Mouse (Mus musculus): ENCODE measurements around the gene Orc6.
A peak's percentile ranks its signal among the peaks of the same experiment; 100 is the strongest.

The Orc6 gene

DNA sequence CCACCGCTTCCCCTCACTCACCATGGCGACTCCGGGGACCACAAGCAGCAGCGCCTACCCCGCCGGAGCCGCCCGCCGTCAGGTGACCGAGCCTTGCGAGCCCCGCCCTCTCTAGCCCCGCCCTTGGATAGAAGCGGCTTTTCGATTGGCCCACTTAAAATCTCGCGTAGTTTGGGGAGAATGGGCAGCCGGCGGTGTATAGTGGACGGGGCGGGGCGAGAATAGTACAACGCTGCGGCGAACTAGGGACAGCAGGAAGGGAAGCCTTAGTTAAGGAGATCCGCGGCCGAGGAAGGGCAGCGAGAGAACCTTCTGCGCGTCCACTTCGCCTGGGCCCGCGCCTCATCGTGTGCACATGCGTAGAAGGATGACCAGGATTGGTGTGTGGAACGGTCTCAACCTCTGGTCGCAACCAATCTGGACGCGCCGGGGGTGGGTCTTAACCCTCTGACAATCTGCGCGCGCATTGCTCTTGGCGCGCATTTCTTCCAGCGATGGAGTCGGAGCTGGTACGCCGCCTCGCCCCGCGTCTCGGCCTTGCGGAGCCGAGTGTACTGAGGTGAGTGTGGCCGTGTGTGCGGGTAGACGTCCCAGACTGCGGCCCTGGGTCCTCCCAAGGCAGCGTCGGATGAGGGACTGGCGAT lies at the start of gene Orc6, which contains the start of gene Vps35:
TSS of gene Orc6 (plus strand) at position 199 of the 644 bp plus-strand sequence.
TSS of gene Vps35 (minus strand) at position 369 of the 644 bp plus-strand sequence.
- DNase-seq = peak; percentile 98

DNA sequence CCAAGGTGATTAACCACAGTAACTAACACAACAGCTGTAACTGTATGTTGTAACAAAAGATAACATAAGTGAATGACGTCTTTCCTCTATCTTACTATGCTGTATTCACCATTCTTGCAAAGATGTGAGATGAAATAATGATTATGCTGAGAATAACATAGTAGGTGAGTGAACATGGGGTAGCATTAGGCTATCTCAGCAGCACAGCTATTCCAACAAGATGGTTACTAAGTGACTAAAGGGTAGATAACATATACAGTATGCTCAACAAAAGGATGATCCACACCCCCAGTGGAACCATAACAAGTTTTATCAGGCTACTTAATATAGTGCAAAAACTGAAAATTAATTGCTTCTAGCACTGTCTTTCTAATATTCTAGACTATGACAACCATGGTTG lies 12.6 kb upstream of the Orc6 start:
- DNase-seq = no peak

DNA sequence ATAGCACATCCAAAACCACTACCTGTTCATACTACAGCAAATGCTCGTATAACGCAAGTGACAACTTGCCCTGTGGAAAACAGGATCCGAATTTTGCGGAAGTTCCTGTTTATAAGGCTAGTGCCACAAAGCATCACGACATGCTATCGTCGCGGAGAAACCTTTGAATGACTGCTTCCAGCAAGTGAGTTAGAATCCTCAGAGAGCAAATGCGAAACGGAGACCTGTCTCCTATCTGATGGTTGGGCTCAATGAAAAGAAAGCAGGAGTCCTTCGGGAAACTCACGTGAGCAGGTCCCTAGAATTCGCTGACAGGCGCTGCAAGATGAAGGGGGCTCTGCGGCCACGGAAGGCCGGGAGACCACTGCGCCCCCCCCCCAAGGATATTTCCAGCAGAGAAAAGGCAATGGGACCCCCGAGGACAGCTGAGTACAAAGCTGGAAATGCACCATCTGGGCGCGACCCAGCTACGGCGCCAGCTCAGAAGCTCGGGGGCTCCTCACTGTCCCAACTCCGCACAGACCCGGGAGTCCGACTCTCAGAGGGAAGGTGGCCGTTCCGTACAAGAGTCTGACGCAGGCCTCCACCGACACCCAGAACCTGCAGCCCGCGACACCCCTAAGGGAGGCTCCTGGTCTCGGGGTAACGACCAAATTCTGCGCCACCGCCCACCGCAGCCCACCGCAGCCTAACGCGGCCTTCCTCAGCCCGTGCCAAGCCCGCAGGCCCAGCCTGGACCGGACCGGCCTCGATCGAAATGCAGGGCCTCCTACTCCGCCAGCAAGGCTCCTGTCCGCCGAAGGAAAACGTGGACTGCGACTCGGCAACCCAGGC lies 615 bp upstream of the Orc6 start:
- peak; percentile 5 to 29 for DNase-seq

DNA sequence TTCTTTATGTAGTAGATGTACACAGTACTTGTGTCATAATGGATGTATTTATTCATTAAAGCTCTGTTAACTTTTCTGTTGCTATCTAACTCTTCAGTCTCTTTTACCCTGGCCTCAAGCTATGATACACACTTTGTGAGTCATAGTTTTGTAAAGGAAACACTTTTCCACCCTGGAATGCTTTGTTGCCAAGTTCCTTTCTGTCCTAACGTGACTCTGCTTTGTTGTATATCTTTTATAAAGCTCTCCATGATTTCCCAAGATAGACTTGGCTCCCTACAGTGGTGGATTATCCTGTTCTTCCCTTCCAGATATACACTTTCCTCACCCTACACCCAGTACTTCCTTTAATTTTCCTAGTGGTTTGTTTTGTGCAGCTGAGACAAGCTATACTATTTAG lies 2.5 kb downstream of the Orc6 start:
- DNase-seq = no peak

DNA sequence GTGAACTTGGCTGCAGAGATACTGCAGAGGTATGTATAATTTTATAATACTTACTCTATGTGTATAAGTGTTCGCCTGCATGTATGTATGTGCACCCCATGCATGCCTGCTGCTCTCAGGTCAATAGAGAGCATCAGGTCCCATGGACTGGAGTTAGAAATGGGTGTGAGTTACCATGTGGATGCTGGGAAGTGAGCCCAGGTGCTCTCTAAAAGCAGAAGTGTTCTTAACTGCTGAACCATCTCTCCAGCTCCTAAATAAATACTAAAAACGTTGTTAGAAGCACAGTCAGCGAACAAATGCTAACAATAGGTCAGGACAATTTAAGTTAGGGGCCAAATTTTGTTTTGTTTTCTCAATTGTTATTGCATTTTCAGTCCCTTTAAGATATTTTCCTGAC lies 3.5 kb downstream of the Orc6 start:
- no peak for DNase-seq

DNA sequence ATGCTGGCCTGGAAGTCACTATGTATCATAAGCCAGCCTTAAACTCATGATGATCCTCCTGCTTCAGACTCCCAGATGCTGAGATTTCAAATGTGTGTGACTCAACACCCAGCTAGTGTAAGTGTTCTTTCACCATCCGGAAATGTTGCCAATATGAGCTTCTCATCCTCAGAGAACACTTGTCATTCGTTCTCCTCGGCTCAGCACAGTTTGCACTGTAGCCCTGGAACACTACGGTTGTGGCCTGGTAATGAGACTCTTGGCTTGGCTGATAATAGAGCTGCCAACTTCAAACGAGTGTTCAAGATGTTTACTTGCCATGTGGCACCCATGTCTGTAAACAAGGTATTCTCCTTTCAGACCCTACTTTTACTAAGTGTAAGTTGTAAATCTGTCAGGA lies 4.1 kb downstream of the Orc6 start:
- no peak for DNase-seq

DNA sequence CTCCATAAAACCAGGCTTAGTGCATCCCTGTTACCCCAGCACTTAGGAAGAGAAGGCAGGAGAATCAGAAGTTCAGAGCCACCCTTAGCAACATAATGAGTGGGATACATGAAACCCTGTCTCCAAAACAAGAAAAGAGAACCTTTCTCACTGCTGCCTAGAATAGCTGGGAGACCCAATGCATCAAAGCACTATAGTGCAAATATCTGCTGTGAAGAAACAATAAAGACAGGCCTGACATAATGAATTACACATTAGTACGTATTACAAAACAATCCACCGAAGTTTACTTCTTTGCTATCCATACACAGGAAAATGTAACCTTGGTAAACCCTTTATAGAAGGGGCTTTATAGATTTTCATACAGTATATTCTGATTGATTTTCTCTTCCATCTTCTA lies 9.1 kb downstream of the Orc6 start:
- no peak for DNase-seq

DNA sequence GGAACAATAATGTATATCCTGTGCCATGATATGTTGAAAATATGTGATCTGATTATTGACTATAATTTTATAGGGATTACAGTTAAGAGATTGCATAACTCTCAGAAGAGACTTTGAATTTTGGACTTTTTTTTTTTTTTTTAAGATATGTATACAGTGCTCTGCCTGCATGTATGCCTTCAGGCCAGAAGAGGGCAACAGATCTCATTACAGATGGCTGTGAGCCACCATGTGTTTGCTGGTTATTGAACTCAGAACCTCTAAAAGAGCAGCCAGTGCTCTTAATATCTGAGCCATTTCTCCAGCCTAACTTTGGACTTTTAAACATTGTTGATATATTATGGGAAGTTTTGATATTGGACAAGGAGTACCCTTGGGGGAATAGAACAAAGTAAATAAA lies 12.3 kb downstream of the Orc6 start:
- peak; percentile 40 to 49 for DNase-seq

DNA sequence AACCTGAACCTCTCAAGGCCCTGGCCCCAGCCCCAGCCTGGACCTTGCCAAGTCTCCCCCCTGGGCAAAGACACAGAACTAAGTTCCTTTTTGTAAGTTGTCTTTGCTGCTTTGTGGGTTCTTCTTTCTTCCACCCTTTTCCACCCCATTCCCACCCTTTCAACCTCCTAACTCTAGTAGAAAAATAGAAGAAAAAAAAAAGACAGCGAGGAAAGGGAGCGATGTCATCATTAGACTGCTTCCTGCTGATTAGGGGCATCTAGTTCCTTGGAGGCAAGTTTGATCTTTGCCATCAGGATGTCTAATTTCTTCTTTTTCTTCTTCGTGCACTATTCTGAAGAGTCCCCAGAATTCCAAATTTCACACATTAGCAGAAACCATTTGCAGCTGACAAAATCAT lies 13.6 kb downstream of the Orc6 start:
- DNase-seq = no peak

DNA sequence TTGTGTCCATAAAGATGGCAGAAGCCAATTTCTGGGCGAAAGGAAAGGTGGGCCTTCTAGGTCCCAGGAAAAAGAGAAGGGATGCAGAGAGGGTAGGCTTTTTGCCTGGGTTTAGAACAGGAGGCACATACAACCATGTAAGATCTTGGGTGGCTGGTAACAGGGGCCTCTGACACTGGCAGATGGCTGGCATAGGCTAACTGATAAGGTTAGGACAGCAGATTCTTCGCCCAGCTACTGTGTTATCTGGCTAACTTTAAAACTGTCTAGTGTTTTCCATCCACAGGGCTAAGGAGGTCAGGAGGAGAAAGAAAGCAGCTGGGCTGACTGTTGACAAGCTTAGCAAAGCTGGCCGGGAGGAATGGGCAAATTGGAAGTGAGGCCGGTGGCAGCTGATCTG lies 19.1 kb downstream of the Orc6 start:
- DNase-seq = no peak

DNA sequence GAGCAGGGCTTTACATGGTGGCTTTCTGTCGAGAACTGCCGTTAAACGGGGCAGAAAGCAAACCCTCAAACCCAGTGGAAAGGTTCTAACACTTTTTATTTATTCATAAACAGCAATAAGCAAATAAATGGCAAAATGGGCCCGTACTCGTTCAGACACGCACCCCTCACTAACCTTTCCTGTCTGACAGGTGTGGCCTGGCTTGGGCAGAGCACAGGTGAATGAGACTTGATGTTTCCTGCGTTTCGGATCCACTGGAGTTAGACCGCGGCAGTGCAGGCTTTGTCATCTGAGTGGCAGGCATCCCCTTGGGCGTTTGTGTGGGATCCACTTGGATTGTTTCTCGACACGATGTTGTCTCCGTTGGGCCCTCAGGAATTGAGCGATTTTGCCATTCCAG lies 22.5 kb downstream of the Orc6 start:
- DNase-seq = no peak

DNA sequence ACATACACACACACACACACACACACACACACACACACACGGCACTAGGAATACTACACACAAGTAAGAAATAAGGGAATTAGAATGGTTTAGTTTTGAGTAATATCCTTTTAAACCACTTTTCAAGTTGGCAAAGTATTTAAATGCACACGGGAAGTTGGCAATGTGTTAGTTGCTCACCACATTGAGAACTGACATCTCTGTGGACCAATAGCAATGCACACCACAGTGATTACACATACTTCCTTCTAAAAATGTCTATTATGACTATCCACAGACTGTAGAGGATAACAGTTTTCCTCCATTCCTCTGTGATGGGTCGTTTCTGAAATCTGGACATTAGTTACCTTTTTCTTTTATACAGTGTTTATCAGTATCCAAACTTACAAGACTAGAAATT lies 23.7 kb downstream of the Orc6 start:
- DNase-seq = no peak

DNA sequence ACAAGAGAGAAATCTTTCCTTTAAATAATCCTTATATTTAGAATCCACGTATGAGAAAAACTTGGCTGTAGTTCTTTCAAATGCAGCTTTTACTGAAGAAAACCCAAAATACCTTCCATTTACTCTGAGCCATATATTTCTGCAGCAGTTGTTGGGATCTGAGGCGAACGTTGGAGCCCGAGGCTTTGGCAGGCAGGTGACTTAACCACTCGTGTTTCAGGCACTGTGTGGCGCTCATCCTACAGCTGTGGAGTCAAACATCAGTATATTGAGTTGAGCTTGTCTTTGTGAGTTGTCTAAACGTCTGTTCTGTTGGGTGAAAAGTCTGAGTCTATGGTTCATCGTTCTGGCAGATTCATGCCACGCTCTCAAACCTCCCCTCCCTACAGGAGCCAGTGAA lies 27.6 kb downstream of the Orc6 start:
- no peak for DNase-seq

DNA sequence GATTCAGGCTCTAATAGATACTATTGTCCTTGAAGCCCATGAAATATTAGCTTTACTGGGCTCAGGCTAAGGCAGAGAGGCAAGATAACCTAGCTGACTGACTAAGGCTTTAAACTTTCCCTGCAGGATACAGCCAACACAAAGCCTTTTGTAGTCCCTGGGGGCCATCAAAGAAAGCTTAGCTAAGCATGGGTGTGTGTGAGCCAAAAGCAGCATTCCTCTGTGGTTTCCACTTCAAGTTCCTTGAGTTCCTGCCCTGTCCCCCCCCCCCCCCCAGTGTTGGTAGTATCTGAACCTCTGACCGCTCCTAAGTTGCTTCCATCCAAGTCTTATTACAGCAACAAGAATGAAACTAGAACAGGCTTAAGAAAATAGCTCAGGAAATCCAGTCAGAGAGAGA lies 30.1 kb downstream of the Orc6 start:
- DNase-seq = peak in 1 of 2 experiments; percentile 17

DNA sequence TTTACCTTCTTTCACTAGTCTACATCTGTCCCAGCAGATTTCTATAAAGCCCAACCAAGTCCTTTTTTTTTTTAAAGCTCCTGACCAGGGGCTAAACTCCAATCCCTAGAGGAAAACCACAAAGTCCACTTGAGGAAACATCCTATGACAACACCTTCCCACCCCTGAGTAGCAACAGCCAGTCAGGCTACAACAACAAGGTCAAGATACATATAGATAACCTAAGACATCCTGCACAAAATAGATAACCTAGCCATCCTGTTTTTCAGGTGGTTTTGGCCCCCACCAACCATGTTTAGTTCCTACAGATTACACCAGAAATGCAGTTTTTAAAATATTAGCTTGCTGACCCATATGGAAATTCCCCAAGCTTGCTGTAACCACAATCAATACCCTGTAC lies 35.7 kb downstream of the Orc6 start:
- DNase-seq = no peak

DNA sequence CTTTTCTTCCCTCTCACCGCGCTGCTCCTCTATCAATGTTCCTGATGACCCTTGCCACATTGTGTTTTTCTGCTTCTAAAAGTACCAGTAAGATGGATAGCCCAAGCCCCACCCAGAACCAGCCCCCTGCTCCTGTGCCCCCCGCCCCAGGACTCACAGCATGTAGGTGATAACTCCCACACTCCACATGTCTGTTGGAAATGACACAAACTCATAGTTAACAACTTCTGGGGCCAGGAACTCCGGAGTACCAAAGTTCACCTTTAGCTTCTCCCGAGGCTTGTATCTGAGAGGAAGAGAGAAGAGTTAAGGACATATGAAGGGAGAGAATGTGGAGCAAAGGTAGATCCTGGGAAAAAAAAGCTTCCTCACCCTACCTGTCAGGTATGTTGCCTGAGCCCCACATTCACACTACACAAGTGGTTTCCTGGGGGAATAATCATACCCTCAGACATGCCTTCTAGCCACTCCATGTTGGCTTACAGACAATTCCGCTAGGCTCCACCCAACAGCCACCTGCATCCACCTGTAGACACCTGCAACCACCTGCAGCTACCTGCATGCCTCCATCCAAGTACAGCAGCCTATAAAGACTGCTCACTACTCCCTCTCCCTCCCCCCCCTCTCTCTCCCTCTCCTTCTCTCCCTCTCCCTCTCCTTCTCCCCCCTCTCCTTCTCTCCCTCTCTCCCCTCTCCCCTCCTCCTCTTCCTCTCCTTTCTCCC lies 36.9 kb downstream of the Orc6 start:
- no peak for DNase-seq

DNA sequence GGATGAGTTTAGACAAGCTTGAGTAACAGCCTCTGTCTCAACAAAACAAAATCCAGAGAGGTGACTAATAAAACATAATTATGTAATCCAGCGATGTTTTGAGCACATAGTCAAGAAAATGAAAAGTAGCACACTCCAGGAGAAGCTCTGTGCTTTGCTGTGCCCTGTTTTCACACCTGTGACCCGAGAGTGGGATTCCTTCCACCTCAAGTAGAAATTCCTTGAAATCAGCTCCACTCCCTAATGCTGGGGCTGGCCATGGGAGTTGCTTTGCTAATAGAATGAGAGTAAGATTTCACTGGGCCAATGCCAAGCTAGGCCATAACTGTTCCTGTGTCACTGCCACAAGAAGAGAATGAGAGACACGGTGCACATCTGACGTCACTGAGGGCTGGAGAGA lies 38.2 kb downstream of the Orc6 start:
- DNase-seq = no peak

DNA sequence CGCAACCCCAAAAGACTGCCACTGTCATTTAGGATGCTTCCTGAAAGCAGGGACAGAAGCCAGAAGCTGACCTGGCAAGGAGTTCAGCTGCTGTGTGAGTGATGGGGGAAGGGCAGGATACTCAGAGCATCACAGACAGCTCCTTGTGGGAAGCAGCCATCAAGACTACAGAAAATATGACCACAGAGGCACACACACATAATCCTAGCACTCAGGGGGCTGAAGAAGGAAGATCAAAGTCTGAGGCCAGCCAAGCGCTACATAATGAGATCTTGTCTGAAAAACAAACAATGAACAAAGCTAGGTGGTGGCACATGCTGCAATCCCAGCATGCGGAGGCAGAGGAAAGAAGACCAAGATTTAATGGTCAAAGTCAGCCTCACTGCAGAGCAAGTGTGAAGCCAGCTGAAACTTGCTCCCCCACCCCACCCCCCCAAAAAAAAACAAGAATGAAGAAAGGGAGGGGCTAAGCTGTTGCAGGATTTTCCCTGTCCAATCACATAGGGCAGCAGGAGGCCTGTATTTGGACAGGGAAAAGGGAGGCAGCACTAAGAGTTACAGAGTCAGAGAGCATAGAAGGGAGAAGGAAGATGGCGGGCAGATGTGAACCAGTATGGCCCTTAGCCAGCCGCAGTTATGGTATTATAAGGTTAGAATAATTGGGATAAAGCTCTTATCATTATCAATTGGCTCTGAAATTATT lies 40.6 kb downstream of the Orc6 start:
- DNase-seq = no peak

DNA sequence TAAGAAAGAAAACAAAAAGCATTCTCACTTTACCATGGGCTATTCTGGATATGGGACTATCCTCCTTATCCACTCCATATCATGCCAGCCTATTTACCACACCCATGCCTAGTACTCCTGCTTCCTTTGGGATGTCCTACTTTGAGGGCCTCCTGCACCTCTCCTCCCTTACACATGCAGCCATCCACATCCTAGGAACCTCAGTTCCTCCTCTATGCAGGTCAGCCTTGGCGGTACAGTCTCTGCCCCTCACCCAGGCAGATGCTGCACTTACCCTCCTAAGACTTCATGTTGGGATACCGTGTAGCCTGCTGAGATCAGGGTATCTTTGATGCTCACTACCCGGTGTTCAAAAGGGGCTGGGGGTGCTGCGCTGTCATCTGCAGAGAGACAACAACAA lies 53.9 kb downstream of the Orc6 start:
- DNase-seq = no peak
